Mouse (Mus musculus): ENCODE data around the gene Itga2.

- TF ChIP-seq CTCF (IDR thresholded peaks at IDR 0.05; ENCODE audit: extremely low read depth, insufficient read depth, insufficient read length, insufficient replicate concordance) = no peak
- no peak for TF ChIP-seq POLR2A (IDR thresholded peaks at IDR 0.05; ENCODE audit: low read depth, low read length)
Measured at GRCm38 (mm10) chr13:114834580-114834979, 97.3 kb downstream of the Itga2 start.

Measured in spleen, adult 2 months (tissue).